Mouse (Mus musculus) induced T-regulatory cell, adult 2 months (primary cell): ENCODE measurements at regions not wholly inside any gene's neighbourhood (a gene's known extent, or its start where the extent isn't known, plus 50 kb on each side); places are given as distances from the start of the nearest gene placed in this dataset.

Experiments used
- DNase-seq: peaks from one replicate; pipeline ENCODE4 v3.0.0-alpha.2; 2012; ENCODE audit warnings: low read depth

GRCm38 (mm10) chr5:73729646-73730045, 78.5 kb downstream of the Spata18 start:
- no peak for DNase-seq

GRCm38 (mm10) chr5:73731423-73731822, 80.2 kb downstream of the Spata18 start:
- no peak for DNase-seq

DNA sequence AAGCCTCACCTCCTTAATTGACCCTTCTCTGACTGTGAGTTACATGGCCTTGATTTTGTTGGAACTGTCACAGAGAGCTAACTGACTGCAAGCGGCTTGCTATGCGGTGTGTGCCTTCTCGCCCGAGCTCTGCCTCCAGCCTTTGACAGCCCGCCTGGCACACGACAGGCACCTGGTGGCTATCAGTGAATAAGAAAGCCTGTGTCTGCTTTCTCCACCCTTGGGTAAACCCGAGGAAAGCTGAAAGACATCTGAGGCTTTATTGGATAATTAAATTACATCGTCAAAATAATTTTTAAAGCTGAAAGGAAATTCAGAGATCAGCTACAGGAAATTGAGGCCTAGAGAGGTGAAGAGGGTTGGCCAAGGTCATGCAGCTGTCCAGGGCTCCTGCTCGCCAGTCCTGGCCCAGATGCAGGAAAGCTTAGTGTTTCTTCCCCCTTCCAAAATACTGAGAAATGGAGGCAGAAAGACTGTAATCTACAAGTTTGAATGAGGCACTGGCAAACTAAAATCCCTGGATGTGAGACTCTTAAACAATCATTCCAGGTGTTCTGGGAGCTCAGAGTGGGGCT, 80.9 kb downstream of the Spata18 start:
- DNase-seq, result no peak

DNA sequence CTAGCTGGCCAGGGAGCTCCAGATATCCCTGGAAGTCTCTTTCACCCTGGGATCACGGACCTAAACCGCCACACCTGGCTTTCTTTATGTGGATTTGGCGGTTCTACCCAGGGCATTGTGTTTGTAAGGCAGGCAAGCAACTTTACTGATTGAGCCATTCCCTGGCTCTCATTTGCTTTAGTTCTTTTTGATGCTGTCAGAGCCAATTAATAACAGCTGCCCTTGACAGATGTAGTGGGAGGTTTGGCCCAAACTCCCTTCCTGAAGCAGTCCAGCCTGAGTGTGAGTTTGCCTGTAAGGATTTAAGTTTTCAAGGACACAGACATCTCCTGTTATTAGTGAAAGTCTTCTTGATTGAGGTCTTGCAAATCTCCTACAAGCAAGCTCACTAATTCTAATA, 89.6 kb downstream of the Spata18 start:
- no peak for DNase-seq

GRCm38 (mm10) chr5:73741441-73741840, 90.3 kb downstream of the Spata18 start:
- DNase-seq, result no peak

DNA sequence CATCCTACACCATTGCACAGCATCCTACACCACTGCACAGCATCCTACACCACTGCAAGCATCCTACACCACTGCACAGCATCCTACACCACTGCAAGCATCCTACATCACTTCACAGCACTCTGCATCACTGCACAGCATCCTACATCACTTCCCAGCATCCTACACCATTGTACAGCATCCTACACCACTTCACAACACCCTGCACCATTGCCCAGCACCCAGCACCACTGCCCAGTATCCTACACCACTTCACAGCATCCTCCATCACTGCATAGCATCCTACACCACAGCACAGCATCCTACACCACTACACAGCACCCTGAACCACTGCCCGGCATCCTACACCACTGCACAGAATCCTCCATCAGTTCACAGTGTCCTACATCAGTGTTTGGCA, 92.8 kb downstream of the Spata18 start:
- DNase-seq, result no peak

- DNase-seq, result no peak
Measured at GRCm38 (mm10) chr5:73749791-73750190, 98.6 kb downstream of the Spata18 start.

DNA sequence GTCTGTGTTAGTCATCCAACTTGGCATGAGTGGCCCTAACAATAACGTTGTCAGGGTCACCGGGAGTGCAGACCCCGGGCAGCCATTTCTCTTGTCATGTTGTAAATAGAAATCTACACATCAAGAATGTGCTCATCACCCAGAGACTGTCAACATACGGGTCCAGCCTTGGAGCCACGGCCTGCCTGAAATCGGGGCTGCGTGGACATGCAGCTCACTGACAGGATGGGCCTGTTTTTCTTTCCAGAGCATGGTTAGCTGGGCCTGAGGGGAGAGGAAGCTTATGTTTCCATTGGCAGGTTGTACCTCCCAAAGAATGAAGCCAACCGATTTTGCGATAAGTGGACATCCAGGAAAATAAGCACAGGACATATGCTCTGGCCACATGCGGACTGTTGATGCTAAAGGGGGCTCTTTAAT, 101.1 kb downstream of the Spata18 start:
- DNase-seq, result no peak

DNA sequence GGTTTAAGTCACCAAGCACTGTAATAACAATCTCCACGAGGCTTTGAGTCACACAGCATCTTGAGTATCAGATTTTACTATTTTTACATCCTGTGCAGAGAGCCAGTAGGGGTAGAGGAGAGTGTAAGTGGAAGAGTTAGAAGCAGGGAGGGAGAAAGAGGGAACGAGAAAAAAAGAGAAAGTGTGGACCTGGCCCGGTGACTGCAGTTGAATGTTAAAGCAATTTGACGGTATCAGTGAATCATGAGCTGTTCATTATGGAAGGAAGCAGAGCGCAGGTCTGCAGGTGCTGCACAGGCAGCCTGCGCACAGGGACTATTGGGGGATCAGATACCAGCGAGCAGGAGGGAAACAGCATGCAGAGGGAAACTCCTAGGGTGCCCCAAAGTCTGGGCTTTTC, 102.6 kb downstream of the Spata18 start:
- no peak for DNase-seq

DNA sequence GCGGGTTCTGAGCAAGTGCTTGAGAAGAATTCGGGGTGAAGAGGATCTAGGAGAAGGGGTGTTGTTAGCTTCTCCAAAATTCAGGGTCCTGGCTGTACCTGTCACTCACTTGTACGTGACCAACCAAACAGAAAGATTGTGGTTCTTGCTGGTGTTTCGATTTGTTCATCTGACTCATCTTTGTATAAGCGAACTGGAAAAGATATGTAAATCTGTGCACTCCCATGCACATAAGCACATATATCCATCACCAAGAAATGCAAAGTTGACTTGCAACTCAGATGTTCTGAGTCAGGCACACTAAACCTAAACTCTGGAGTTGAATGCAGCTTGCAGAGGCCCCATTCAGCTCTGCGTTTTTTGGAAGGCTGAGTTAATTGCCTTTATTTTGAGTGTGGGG, 107.4 kb downstream of the Spata18 start:
- no peak for DNase-seq

DNA sequence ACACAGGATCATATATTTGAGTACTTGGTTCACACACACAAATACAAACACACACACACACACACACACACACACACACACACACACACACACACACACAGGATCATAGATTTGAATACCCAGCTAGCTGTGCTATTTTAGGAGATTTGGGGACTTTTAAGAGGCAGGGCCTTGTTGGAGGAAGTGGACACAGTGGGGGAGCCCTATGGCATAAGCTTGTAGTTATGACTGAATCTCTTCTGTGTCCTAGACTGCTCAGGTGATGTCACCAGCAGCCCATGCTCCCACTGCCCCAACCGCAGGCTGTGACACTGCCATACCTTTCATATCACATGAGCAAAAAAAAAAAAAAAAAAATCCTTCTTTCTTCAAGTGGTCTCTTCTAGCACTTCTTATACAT, 110.1 kb downstream of the Spata18 start:
- DNase-seq, result no peak

GRCm38 (mm10) chr5:73761709-73762108, 110.5 kb downstream of the Spata18 start:
- DNase-seq, result no peak

- DNase-seq, result no peak
Measured at GRCm38 (mm10) chr5:73764226-73764625, 113.0 kb downstream of the Spata18 start.

DNA sequence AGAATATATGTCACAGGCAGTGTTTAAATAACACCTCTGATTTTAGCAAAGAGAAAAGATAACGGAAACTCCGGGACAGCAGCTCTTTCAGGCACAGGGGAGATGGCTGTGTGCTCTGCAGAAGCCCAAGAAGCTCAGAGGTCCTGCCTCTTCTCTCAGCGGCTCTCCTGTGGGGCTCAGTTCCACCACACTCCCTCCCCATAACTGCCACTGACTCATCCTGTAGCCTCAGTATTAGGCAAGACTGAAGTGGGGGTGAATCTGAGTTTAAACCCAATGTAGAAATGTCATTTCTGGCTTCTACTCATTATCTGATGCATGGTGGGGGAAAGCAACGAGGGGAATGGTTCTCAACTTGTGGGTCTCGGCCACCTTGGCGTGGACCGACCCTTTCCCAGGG, 114.3 kb downstream of the Spata18 start:
- DNase-seq, result no peak

GRCm38 (mm10) chr5:73768253-73768652, 117.1 kb downstream of the Spata18 start:
- DNase-seq, result no peak

GRCm38 (mm10) chr5:73775775-73776548, 124.8 kb downstream of the Spata18 start:
- no peak for DNase-seq

GRCm38 (mm10) chr5:73777282-73777921, 126.2 kb downstream of the Spata18 start:
- no peak for DNase-seq

DNA sequence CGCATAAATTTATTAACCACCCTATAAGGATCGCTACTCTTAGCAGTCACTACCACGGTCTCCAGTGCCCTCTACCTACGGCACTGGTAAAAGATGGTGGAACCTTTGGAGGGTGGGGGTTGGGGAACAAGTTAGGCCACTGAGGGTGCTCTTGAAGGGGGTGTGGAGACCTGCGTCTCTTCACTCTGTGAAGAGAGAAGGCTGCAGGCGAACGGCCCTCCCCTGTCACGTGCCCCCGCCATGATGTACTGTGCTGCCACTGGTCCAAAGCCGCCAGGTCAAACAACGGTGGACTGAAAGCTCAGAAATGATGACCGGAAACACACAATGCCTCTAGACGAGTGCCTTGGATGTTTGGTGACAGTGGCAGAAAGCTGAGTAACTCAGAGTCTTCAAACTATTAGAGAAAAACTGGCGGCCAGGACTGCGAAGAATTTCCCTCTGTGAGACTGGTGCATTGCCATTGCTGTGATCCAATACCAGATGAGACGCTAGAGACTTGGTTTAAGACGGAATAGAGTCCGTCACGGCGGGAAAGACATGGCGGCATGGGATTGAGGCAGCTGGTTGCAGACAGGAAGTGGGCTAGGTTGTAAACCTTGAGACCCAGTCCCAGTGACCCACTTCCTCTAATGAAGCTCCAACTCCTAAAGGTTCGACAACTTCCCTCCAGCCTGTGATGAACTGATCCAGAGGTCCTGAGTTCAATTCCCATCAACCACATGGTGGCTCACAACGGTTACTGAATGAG, 130.2 kb downstream of the Spata18 start:
- no peak for DNase-seq

GRCm38 (mm10) chr5:73782214-73783091, 131.3 kb downstream of the Spata18 start:
- DNase-seq, result no peak

GRCm38 (mm10) chr5:73787275-73787674, 136.1 kb downstream of the Spata18 start:
- DNase-seq, result no peak

- DNase-seq, result no peak
Measured at GRCm38 (mm10) chr5:73792216-73792615, 141.0 kb downstream of the Spata18 start.

DNA sequence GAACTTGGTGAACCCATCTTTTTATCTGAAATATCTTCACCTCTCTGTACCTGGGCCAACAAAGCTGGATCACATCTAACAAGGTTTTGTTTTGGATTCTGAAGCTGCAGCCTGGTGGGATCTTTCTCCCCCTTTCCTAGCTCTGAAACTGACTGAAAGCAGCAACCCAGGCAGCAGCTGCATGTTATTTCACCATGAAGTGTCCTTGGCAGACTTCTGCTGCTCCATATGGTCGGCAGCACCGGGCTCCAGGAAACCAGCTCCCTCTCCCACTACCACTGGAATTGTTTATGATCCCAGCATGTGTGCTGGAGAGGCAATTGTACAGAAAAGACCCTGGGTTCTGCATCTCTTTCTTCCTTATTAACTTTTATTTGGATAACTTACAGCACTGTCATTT, 145.0 kb downstream of the Spata18 start:
- no peak for DNase-seq
